Mouse (Mus musculus) hindbrain, embryonic 14.5 days (tissue): Measurements from ENCODE around the gene Rai1. TPM values are rescaled to one million over a fixed set of nuclear protein-coding genes. Genes with fewer than 3 reads are reported as not detected.

ENCODE experiments used
- ATAC-seq: fragments of 200-750 bp; cut with Nextera tagmentation; 2 replicates; pipeline ENCODE4 v1.8.0; 2017; ENCODE audit warnings: moderate number of reproducible peaks, mild to moderate bottlenecking, moderate TSS enrichment, moderate library complexity; ENCODE audit not compliant: low FRiP score
- DNase-seq: peaks from one replicate; pipeline ENCODE4 v3.0.0-alpha.2; 2015; ENCODE audit warnings: low spot score
- H3K27ac ChIP-seq: fragments of 300-500 bp; sonication (generic); 2 replicates; pipeline ENCODE4 v1.5.1; 2014; ENCODE audit warnings: mild to moderate bottlenecking, moderate library complexity
- H3K27me3 ChIP-seq: fragments of 300-500 bp; sonication (generic); 2 replicates; pipeline ENCODE4 v1.6.1; 2014; ENCODE audit warnings: mild to moderate bottlenecking, low read length, mixed read lengths; ENCODE audit not compliant: control insufficient read depth, insufficient read depth
- H3K36me3 ChIP-seq: fragments of 300-500 bp; sonication (generic); replicated peaks from 2 replicates; pipeline ENCODE4 v1.6.1; 2014; ENCODE audit not compliant: control insufficient read depth, insufficient read depth
- H3K4me1 ChIP-seq: fragments of 300-500 bp; sonication (generic); replicated peaks from 2 replicates; pipeline ENCODE4 v1.6.1; 2014; ENCODE audit warnings: antibody characterized with exemption, low read length, mixed read lengths; ENCODE audit not compliant: control insufficient read depth, insufficient read depth
- H3K4me2 ChIP-seq: fragments of 300-500 bp; sonication (generic); replicated peaks from 2 replicates; pipeline ENCODE4 v1.6.1; 2014; ENCODE audit warnings: mild to moderate bottlenecking, moderate library complexity
- H3K4me3 ChIP-seq: fragments of 300-500 bp; sonication (generic); replicated peaks from 2 replicates; pipeline ENCODE4 v1.5.1; 2014; ENCODE audit warnings: mild to moderate bottlenecking, low read length
- H3K9ac ChIP-seq: fragments of 300-500 bp; sonication (generic); 2 replicates; pipeline ENCODE4 v1.6.1; 2014
- H3K9me3 ChIP-seq: fragments of 300-500 bp; sonication (generic); 2 replicates; pipeline ENCODE4 v1.6.1; 2016; ENCODE audit warnings: low read length; ENCODE audit not compliant: control insufficient read depth
- WGBS: fragments of 180-500 bp; shearing (Covaris S2); extraction: QIAGEN DNeasy Blood & Tissue Kit; methylation state at CpG from one replicate; pipeline ENCODE4 v1.1.7; 2014; 5-methylcytosine and 5-hydroxymethylcytosine counted together
- microRNA-seq: library from miRNA; unstranded; fragments of <30 nt; microRNA quantifications from one replicate; pipeline ENCODE4, GENCODE M21; 2016
- polyA plus RNA-seq: library from polyadenylated mRNA; unstranded; fragments of >200 nt; fragmentation: Nextera tagmentation; extraction: Ambion mirVana; gene quantifications from 2 replicates; pipeline ENCODE4 v1.2.1, GENCODE M21; 2014

Rai1 gene
- polyA plus RNA-seq, 1 experiment from 2014 or later, result 39.1 TPM

DNA sequence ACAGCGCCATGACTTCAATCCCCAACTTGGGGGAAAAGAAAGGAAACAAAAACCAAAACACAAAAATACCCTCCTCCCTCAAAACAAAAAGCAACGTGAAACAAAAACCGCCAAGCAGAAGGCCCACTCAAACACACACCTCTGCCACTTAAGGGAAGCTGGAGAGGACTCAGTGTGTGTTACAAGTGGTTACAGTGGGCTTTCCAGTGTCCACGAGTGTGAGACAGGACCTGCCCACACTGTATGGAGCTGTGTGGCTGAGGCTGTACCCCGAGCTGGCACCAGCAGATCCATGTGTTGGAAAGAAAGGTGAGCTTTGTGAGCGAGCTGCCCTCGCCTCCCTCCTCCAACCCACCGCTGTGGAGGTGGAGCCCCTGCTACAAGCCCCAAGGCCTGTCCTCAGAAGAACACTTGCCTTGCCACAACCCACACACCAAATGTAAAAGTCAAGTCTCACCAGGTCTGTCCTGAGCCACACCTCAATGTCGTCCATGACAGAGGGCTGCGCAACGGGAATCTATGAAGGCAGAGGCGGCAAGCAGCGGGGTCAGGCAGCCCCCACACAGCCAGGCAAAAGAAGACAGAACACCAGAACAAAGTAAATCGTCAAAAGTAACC is 127.7 kb downstream of the Rai1 start:
- DNase-seq (no peak), ATAC-seq (no peak)
- H3K9me3 ChIP-seq, result no peaks in the 10 kb centered on the region
- no peaks in the 10 kb centered on the region for H3K27me3 ChIP-seq
- H3K27ac ChIP-seq, result no peak overlapping the region
- no peak overlapping the region for H3K4me3 ChIP-seq
- WGBS, result 81% methylated on average over 14 of the region's 14 CpGs
- H3K4me2 ChIP-seq, result no peak overlapping the region
- no peak overlapping the region for H3K9ac ChIP-seq
- peaks cover 20% of the 10 kb centered on the region for H3K36me3 ChIP-seq
- H3K4me1 ChIP-seq, result no peaks in the 10 kb centered on the region; the same call in 1 of the 2 replicates

DNA sequence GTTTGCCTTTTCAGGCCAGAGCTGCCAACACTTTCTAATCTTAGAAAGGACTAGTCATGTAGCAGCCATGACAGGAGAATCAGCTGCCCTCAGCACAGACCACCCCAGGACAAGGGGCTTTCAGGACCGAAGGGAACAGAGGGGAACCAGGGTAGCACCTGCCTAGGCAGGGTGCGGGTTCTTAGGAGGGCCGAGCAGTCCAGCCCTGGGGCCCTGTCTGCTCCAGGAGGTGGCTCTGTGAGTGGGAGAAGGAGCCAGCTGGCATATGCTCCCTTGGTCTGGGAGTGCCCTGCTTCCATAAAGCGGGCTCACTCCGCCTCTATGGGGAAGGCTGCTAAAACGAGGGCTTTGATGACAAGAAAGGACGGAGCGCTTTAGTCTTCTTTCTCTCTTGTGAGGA is 128.4 kb downstream of the Rai1 start:
- Histone ChIP-seq H3K9ac (no peak overlapping the region), H3K4me2 (no peak overlapping the region), H3K9me3 (no peaks in the 10 kb centered on the region), H3K4me1 (no peaks in the 10 kb centered on the region; the same call in 1 of the 2 replicates), H3K27ac (no peak overlapping the region), H3K27me3 (no peaks in the 10 kb centered on the region), H3K4me3 (no peak overlapping the region), H3K36me3 (peaks cover 24% of the 10 kb centered on the region)
- DNase-seq, result no peak
- no peak for ATAC-seq
- 57% methylated on average over 8 of the region's 8 CpGs for WGBS

DNA sequence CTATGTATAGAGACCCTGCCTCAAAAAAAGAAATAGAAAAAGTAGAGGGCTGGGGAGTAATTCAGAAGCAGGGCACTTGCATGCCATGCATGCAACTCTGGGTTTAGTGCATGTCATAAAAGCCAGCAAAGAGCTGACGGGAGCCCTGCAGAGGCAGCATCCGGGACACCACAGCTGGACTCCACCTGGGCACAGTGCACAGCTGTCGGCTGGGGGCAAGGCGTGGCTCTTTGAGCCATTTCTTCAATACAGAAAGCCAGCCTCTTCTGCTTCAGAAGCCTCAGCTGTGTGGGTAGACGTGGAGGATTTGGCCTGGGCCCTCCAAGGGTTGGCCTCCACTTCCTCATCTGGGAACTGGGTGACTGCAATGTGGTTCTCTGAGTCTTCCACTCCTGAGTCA is 130.5 kb downstream of the Rai1 start:
- DNase-seq (no peak), ATAC-seq (no peak)
- H3K9me3 ChIP-seq, result no peaks in the 10 kb centered on the region
- WGBS, result 88% methylated on average over 5 of the region's 5 CpGs
- H3K4me1 ChIP-seq, result no peaks in the 10 kb centered on the region; the same call in 1 of the 2 replicates
- no peak overlapping the region for H3K4me3 ChIP-seq
- H3K9ac ChIP-seq, result no peak overlapping the region
- peaks cover 25% of the 10 kb centered on the region for H3K36me3 ChIP-seq
- H3K27me3 ChIP-seq, result no peaks in the 10 kb centered on the region
- no peak overlapping the region for H3K27ac ChIP-seq
- no peak overlapping the region for H3K4me2 ChIP-seq

DNA sequence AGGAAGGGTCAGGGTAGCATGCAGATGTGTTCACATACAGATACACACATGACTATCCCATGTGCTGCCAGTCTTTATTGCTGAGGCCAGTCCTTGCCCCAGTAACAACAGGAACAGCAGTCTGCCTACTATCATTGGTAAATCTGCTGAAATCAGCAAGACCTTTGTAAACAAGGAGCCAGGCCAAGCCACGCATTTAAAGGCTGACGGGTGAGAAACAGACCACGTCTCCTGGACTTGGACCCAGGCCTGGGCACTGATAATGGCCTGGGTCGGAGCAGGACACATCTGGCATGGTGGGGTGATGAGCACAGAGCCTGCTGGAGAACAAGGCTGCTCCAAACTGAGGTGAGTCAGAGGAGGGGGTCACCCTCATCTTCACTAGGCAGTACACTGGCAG is 135.7 kb downstream of the Rai1 start:
- Histone ChIP-seq H3K27me3 (no peaks in the 10 kb centered on the region), H3K36me3 (peaks cover 68% of the 10 kb centered on the region), H3K4me3 (no peak overlapping the region), H3K27ac (no peak overlapping the region), H3K9ac (no peak overlapping the region), H3K9me3 (no peaks in the 10 kb centered on the region), H3K4me2 (no peak overlapping the region), H3K4me1 (no peaks in the 10 kb centered on the region)
- 89% methylated on average over 4 of the region's 4 CpGs for WGBS
- ATAC-seq, result no peak
- no peak for DNase-seq

DNA sequence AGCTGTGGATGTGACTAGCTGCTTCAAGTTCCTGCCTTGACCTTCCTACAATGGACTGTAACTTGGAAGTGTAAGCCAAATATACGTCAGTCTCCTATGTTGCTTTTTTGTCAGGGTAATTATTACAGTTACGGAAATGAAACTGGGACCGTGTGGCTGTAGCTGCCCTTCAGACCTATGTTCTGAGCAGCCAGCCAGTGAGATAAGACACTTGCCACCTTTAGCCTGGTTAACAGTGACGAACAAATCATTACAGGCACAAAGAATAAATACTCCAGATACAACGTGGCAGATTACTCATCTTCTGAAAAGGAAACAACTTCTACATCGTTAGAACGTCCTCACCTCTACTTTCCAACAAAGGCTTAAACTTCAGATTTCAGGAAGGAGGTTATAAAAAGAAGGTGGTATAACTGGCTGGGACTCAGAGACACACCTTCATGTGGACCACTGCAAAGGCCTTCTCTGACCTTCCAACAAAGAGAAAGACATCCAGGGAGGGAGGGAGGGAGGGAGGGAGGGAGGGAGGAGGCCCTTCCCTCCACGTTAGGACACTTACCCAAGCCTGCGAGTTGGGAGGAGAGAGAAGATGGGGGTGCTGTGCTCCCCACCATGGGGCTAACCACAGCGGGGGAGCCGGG is 139.8 kb downstream of the Rai1 start:
- no peaks in the 10 kb centered on the region for H3K9me3 ChIP-seq
- WGBS, result 73% methylated on average over 11 of the region's 11 CpGs
- H3K4me1 ChIP-seq, result 0 out of 2 replicates have a peak, but pooled peaks cover 10% of the 10 kb centered on the region
- no peaks in the 10 kb centered on the region for H3K27me3 ChIP-seq
- H3K4me3 ChIP-seq, result no peak overlapping the region
- H3K27ac ChIP-seq, result no peak overlapping the region
- no peak overlapping the region for H3K9ac ChIP-seq
- H3K36me3 ChIP-seq, result peaks cover 58% of the 10 kb centered on the region
- ATAC-seq (no peak), DNase-seq (no peak)
- H3K4me2 ChIP-seq, result no peak overlapping the region

DNA sequence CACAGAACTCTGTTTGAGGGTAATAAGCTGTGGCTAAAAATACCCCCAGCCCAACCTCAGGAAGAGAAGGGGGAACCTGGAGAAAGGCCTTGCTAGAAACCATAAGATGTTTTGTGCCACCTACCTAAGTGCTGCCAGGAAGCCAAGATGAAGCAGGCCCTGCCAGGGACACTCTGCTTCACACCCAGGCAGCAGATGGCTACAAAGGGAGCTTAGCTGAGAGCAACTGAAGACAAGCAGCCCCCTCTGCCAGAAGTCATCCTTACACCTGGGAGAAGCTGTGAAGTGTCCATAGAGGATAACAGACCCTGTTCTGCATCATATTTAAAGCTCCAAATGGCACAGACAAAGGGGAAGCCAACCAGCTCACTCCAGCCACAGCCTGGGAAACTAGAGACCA is 141.3 kb downstream of the Rai1 start:
- no peaks in the 10 kb centered on the region for H3K9me3 ChIP-seq
- no peak overlapping the region for H3K4me3 ChIP-seq
- H3K4me2 ChIP-seq, result no peak overlapping the region
- H3K4me1 ChIP-seq, result 0 out of 2 replicates have a peak, but pooled peaks cover 10% of the 10 kb centered on the region
- DNase-seq, result no peak
- no peaks in the 10 kb centered on the region for H3K27me3 ChIP-seq
- H3K27ac ChIP-seq, result no peak overlapping the region
- no peak overlapping the region for H3K9ac ChIP-seq
- peaks cover 44% of the 10 kb centered on the region for H3K36me3 ChIP-seq
- no peak for ATAC-seq

DNA sequence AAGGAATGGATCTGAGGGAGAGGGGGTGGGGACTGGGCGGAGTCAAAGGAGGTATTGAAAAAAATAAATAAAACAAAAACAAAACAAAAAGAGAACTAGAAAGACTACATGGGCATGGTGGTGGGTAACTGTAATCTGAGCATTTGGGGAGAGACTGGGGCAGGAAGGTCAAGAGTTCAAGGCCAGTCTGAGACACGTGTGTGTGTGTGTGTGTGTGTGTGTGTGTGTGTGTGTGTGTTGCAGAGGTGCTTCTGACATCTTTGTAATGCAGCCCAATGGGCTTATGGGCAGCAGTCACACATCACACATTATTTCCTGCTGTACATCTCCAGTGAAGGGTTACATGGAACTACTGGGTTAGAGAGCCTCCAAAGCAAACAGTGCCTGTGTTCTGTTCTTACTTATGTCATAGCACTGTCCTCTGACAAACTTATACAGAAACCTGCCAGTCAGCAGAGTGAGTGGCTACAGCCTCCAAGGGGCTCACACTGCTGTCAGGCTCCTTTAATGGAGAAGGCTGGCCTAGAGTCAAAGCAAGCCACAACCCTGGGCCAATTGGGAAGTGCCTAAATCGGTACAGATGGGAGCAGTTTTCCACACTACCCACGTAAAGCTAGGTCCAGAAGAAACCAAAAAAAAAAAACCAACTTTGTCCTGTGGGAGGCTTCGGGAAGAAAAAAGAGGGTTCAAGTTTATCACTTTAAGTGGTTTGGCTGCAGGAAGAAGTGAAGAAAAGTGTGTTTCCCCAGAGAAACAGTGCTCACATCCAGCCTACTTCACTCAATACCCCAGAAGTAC is 143.1 kb downstream of the Rai1 start:
- Histone ChIP-seq H3K4me1 (0 out of 2 replicates have a peak, but pooled peaks cover 10% of the 10 kb centered on the region), H3K4me3 (no peak overlapping the region), H3K9me3 (no peaks in the 10 kb centered on the region), H3K4me2 (no peak overlapping the region), H3K27me3 (no peaks in the 10 kb centered on the region), H3K27ac (peak overlapping the region; percentile 44; the same call in 1 of the 2 replicates), H3K9ac (no peak overlapping the region), H3K36me3 (peaks cover 35% of the 10 kb centered on the region)
- 52% methylated on average over 5 of the region's 5 CpGs for WGBS
- no peak for ATAC-seq
- DNase-seq, result no peak

Small RNA genes lying within 50 kb of the gene (microRNA-seq; reads per million reads assigned to microRNA genes)
- gene Mir6921 (not detected), gene Mir6922 (not detected)

Other genes starting within 250 kb of the Rai1 start
- 32.7 and 36.1 TPM in 2 replicates for gene Med9, start 156.8 kb upstream of the Rai1 start, polyA plus RNA-seq
- gene Rasd1, start 140.1 kb upstream of the Rai1 start, polyA plus RNA-seq, result 0.97 and 1.3 TPM in 2 replicates
- gene Pemt, start 58.5 kb upstream of the Rai1 start, polyA plus RNA-seq, result 7.7 and 7.9 TPM in 2 replicates
- gene Srebf1, start 117.6 kb downstream of the Rai1 start, polyA plus RNA-seq, result 37.3 and 40.3 TPM in 2 replicates
- gene Tom1l2, start 247.9 kb downstream of the Rai1 start, polyA plus RNA-seq, result 47.3 and 49.0 TPM in 2 replicates
- gene Drc3, start 248.3 kb downstream of the Rai1 start, polyA plus RNA-seq, result 6.1 and 6.9 TPM in 2 replicates